Mouse (Mus musculus): ENCODE data around the gene Brpf1. TPM values are rescaled to one million over a fixed set of nuclear protein-coding genes. Genes with fewer than 3 reads are reported as not detected.
A peak's percentile ranks its signal among the peaks of the same experiment; 100 is the strongest.

The Brpf1 gene
- polyA plus RNA-seq, 1 experiment from 2014 or later = 17.7 TPM

DNA sequence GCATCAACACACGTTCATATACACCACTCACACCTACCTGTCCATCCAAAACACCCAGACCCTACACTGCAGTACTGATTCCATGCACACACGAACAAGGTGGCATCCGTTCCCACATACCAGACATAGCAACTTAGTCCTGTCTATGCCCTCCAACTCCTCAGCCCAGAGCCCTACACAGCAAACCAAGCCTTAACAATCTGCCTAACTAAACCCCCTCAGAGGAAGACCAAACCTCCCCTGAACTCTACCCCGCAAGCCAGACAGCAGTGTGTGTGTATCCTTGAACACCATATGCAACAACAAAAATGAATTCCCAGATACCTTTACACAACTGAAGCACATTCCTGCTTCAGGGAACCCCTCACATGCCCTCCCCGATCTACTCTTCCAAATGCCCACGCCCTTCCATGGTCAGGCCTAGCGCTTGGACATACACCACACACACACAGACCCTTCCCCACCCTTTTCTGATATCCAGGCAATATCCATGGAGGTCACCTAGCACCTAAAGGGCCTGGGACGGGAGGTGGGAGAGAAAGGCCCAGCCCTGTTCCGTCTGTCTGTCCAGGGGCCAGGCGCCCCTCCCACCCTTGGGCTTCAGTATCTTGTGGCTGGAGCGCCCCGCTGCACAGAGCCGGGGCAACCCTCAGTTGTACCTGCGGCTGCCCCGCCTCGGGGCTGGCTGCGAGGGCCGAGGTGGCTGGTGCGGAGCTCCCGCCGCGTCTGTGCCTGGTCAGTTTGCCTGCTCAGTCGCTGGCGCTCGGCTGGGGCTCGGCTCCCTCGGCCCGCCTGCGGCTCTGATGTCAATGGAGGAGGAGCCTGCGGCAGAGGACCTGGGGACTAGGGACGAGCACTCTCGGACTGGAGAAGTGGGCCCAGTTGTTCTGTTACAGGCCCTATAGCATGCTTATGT, 36.5 kb downstream of the Brpf1 start, which contains the start of gene Camk1:
Gene Camk1 (minus strand): TSS at position 808 of the 916 bp plus-strand sequence.
- H3K27ac ChIP-seq = peak within 1 kb of the TSS; percentile 91
- 11% methylated on average over 32 of the region's 32 CpGs for WGBS

DNA sequence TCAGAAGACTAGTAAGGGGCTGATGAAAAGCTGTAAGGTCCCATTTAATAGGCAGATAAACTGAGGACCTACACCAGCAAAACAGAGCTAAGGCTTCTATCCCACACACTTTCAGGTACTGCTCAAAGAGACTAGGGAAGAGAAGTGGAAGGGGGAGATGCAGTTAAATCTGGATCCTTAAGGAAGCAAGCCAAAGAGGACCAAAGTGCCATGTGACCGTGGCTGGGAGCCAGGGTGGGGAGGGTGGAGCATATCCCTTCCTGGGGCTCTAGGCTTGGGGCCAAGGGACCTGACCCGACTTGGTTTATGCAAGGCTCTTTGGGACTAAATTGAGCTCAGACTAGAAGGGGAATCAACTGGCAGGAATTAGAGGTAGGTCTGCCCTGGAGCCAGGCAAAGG, 37.4 kb downstream of the Brpf1 start:
- Histone ChIP-seq H3K4me3 (peak overlapping the region; percentile 74; the same call in 1 of the 2 replicates), H3K9me3 (no peaks in the 10 kb centered on the region), H3K4me1 (peaks cover 33% of the 10 kb centered on the region), H3K27me3 (ENCODE audit: insufficient read depth, poor library complexity, severe bottlenecking) (no peaks in the 10 kb centered on the region), H3K36me3 (peaks cover 16% of the 10 kb centered on the region), H3K27ac (peak overlapping the region; percentile 91; the same call in 1 of the 2 replicates)
- DNase-seq (ENCODE audit: low spot score) = no peak
- 62% methylated on average over 2 of the region's 2 CpGs for WGBS

More for the DNA sequence above, 36.5 kb downstream of the Brpf1 start, which contains the start of gene Camk1:
- H3K4me1 ChIP-seq = peaks cover 33% of the 10 kb centered on the region
- peak within 1 kb of the TSS; percentile 74 for H3K4me3 ChIP-seq
- no peaks in the 10 kb centered on the region for H3K27me3 ChIP-seq (ENCODE audit: insufficient read depth, poor library complexity, severe bottlenecking)
- peaks cover 25% of the 10 kb centered on the region for H3K36me3 ChIP-seq
- peak; percentile 87 for DNase-seq (ENCODE audit: low spot score)
- no peaks in the 10 kb centered on the region for H3K9me3 ChIP-seq

DNA sequence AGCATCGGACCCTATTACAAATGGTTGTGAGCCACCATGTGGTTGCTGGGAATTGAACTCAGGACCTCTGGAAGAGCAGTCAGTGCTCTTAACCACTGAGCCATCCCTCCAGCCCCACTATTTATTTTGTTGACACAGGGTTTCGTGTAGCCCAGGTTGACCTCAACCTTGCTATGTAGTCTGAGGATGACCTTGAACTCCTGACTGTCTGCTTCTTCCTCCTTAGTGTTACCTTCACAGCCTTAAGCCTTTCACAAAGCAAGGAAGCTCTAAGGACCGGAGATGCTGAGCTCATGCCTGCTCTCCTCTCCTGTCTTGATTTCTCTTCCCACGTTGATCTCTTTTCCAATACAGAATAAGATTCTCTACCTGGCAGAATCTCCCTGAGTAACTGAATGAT, 40.0 kb downstream of the Brpf1 start:
- 76% methylated on average over 4 of the region's 4 CpGs for WGBS
- no peak for DNase-seq (ENCODE audit: low spot score)
- Histone ChIP-seq H3K36me3 (no peaks in the 10 kb centered on the region), H3K27me3 (ENCODE audit: insufficient read depth, poor library complexity, severe bottlenecking) (no peaks in the 10 kb centered on the region), H3K4me1 (peaks cover 28% of the 10 kb centered on the region), H3K27ac (no peak overlapping the region), H3K9me3 (no peaks in the 10 kb centered on the region), H3K4me3 (no peak overlapping the region)

DNA sequence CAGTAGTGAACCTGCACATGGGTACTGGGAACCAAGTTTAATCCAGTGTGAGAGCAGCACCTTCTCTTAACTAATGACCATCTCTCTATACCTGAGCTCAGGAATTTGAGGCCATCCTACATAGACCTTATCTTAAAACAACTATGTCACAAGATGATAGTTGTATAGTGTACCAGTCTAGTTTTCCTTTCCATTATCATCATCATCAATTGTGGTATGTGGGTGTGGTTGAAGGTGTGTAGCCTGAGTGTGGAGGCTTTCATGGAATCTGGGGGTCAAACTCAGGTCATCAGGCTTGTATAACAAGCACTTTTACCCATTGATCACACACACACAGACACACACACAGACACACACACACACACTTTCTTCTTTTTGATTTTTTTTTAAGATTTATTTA, 43.6 kb downstream of the Brpf1 start:
- no peak for DNase-seq (ENCODE audit: low spot score)
- Histone ChIP-seq H3K4me1 (no peaks in the 10 kb centered on the region), H3K27ac (no peak overlapping the region)

DNA sequence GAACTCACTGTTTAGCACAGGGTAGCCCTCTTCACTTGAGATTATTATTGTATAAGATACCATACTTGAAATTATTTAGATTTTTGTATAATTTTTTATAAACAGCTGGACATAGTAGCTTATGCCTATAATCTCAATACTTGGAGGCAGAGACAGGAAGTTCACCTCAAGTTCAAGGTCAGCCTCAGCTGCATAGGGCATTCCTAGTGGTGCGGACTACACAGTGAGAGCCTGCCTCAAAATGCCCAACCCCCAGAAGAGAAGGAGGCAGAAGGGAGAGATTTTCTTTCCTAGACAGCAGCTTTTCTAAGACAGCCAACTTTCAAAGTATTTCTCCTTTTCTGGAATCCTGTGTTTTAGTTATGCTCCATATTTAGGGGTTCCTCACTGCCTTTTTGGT, 44.2 kb downstream of the Brpf1 start:
- Histone ChIP-seq H3K27me3 (ENCODE audit: insufficient read depth, poor library complexity, severe bottlenecking) (no peaks in the 10 kb centered on the region), H3K9me3 (no peaks in the 10 kb centered on the region), H3K36me3 (no peaks in the 10 kb centered on the region), H3K27ac (no peak overlapping the region; the same call in 1 of the 2 replicates), H3K4me3 (no peak overlapping the region), H3K4me1 (no peaks in the 10 kb centered on the region)
- no peak for DNase-seq (ENCODE audit: low spot score)
- WGBS = 76% methylated on average over 1 of the region's 1 CpGs

More for the DNA sequence above, 43.6 kb downstream of the Brpf1 start:
- Histone ChIP-seq H3K9me3 (no peaks in the 10 kb centered on the region), H3K27me3 (ENCODE audit: insufficient read depth, poor library complexity, severe bottlenecking) (no peaks in the 10 kb centered on the region), H3K36me3 (no peaks in the 10 kb centered on the region), H3K4me3 (no peak overlapping the region)

DNA sequence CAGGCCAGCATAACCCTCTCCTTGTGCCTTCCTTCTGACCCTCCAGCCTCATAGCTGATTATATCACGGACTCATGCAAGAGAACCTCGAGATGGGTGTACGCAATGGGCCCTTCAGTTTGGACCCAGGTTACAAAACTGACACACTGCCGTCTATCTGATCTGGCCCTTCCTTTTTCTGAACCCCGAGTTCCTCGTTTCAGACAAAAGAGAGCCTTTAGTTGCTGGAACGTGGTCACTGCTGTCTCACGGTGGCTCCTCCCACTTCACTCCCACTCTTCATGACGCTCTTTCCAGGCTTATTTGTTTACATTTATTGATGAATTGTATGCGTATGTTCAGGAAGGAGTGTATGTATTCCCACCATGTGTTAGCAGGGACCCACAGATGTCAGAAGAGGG, 44.7 kb downstream of the Brpf1 start:
- Histone ChIP-seq H3K9me3 (no peaks in the 10 kb centered on the region), H3K27ac (no peak overlapping the region), H3K4me1 (no peaks in the 10 kb centered on the region), H3K4me3 (no peak overlapping the region), H3K27me3 (ENCODE audit: insufficient read depth, poor library complexity, severe bottlenecking) (no peaks in the 10 kb centered on the region), H3K36me3 (no peaks in the 10 kb centered on the region)
- DNase-seq (ENCODE audit: low spot score) = no peak
- WGBS = 63% methylated on average over 10 of the region's 10 CpGs

DNA sequence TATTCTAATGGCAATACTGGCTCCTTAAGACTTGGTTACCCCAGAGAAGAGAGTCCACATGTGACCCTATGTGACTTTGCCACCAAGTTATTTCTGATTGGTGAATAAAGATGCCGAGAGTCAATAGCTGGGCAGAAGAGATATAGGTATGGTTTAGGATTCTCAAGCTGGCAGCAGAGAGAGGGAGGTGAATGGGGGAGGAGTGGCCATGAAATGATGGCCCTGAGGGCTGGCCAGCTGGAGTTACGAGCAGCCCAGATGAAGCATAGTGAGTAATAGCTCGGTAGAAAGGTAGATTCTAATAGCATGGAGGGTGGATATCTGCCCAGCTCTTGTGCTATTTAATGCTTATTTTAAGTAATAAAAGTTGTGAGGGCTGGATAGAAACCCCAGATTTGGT, 45.9 kb downstream of the Brpf1 start:
- no peaks in the 10 kb centered on the region for H3K36me3 ChIP-seq
- no peak overlapping the region for H3K4me3 ChIP-seq
- no peaks in the 10 kb centered on the region for H3K4me1 ChIP-seq
- no peak overlapping the region for H3K27ac ChIP-seq
- no peaks in the 10 kb centered on the region for H3K27me3 ChIP-seq (ENCODE audit: insufficient read depth, poor library complexity, severe bottlenecking)
- no peak for DNase-seq (ENCODE audit: low spot score)
- 69% methylated on average over 3 of the region's 3 CpGs for WGBS
- no peaks in the 10 kb centered on the region for H3K9me3 ChIP-seq

DNA sequence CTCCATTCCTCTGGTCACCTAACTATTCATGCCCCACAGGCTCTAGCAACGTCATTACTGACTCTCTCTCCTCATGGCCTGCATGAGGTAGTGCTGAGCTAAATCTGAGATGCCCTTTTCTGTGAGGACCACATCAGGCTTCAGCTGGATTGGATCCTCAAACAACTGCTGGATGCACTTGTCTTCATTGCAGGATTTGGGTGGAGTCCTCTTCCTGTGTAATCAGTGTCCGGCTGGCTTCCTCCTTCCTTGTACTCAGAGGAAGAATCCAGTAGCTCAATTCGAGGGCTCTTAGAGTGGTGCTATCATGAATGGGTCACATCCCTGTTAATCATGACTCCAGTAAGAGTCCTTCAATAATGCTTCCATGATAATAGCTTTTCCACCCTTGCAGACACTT, 46.8 kb downstream of the Brpf1 start:
- no peak overlapping the region for H3K27ac ChIP-seq
- H3K9me3 ChIP-seq = no peaks in the 10 kb centered on the region
- DNase-seq (ENCODE audit: low spot score) = no peak
- H3K36me3 ChIP-seq = no peaks in the 10 kb centered on the region
- H3K27me3 ChIP-seq (ENCODE audit: insufficient read depth, poor library complexity, severe bottlenecking) = no peaks in the 10 kb centered on the region
- no peak overlapping the region for H3K4me3 ChIP-seq
- H3K4me1 ChIP-seq = no peaks in the 10 kb centered on the region
- 58% methylated on average over 3 of the region's 3 CpGs for WGBS

DNA sequence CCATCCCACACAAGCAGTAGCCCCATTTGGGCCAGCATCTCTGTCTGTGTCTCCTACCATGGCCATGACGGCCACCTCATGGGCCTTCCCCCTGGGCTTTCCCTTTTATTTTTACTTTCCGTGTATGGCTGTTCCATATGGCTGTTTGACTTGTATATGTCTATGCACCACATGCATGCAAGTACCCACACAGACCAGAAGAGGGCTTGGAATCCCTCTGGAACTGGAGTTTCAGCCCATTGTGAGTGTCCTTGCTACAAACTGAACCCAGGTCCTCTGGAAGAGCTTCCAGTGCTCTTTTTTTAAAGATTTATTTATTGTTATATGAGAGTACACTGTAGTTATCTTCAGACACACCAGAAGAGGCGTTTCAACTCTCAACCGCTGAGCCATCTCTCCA, 54.5 kb downstream of the Brpf1 start:
- H3K36me3 ChIP-seq = peaks cover 4% of the 10 kb centered on the region; the same call in 1 of the 2 replicates
- DNase-seq (ENCODE audit: low spot score) = no peak
- no peak overlapping the region for H3K4me3 ChIP-seq
- H3K9me3 ChIP-seq = no peaks in the 10 kb centered on the region
- WGBS = 76% methylated on average over 4 of the region's 4 CpGs
- H3K27me3 ChIP-seq (ENCODE audit: insufficient read depth, poor library complexity, severe bottlenecking) = no peaks in the 10 kb centered on the region
- no peak overlapping the region for H3K27ac ChIP-seq
- no peaks in the 10 kb centered on the region for H3K4me1 ChIP-seq

DNA sequence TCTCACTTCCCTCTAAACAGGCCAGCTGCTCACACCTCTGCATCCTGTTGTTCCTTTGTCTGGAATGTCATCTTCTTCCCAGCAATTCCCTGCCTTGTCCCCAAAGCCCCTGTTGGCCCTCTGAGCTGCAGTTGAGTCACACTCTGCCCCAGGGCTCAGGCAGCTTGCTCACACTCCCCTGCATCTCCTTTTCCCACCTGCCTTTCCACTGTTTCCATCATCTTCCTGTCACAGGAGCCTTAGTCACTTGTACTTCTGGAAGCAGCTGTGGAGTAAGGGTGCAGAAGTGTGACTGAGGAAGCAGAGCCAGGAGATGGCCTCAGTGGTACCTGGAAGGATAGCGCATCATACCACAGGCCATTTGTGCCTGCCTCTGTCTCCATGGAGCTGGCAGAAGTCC, 55.3 kb downstream of the Brpf1 start:
- H3K4me1 ChIP-seq = no peaks in the 10 kb centered on the region
- H3K27ac ChIP-seq = no peak overlapping the region
- DNase-seq (ENCODE audit: low spot score) = no peak
- peaks cover 12% of the 10 kb centered on the region for H3K36me3 ChIP-seq
- H3K27me3 ChIP-seq (ENCODE audit: insufficient read depth, poor library complexity, severe bottlenecking) = no peaks in the 10 kb centered on the region
- H3K4me3 ChIP-seq = no peak overlapping the region
- H3K9me3 ChIP-seq = no peaks in the 10 kb centered on the region
- WGBS = 97% methylated on average over 1 of the region's 1 CpGs

DNA sequence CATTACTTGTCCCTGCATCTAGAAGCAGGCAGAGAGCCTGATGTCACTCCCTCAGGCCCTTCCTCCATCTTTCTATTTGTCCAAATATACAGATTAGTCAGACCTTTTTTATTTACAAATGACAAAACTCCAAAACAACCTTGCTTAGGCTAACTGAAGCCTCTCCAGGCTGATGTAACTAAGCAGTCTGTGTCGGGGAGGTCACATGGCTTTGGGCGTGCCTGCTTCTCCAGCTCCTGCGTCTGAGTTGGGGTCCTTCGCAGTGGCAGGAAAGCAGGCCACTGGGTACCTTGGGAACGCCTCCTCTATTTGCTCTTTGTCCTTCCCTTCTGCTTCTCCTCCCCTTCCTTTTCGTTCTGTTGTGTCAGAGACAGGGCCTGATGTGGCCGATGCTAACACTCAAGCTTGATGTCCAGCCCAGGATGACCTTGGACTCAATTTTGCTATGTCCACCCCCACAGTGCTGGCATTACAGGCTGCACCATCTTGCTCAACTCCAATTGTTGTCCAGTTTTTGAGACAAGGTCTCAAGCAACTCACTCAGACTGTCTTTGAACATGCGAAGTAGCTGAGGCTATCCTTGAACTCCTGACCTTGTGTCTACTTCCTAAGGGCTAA, 57.7 kb downstream of the Brpf1 start:
- 70% methylated on average over 8 of the region's 8 CpGs for WGBS
- Histone ChIP-seq H3K36me3 (peaks cover 29% of the 10 kb centered on the region), H3K4me1 (no peaks in the 10 kb centered on the region), H3K27me3 (ENCODE audit: insufficient read depth, poor library complexity, severe bottlenecking) (no peaks in the 10 kb centered on the region), H3K9me3 (no peaks in the 10 kb centered on the region), H3K4me3 (no peak overlapping the region), H3K27ac (no peak overlapping the region)
- no peak for DNase-seq (ENCODE audit: low spot score)

DNA sequence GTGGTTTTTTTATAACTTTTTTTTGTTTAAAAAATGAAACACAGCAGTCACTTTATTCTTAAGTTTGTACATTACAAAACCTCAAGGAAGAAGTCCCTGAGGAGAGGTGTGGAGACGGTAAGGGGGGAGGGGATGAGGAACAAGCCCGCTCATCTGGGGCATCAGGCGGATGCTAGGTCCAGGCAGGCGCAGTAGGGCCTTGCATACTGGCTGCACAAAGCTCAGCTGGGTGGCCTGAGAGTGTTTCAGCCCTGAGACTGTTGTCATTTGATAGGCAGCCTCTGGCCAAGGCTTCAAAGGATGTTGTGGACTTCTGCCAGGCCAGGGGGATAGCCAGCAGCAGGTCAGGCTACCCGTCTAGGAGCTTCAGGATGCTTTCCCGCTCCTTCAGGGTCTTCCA, 59.7 kb downstream of the Brpf1 start:
- Histone ChIP-seq H3K36me3 (peaks cover 49% of the 10 kb centered on the region), H3K27ac (no peak overlapping the region), H3K4me1 (no peaks in the 10 kb centered on the region), H3K4me3 (no peak overlapping the region), H3K9me3 (no peaks in the 10 kb centered on the region), H3K27me3 (ENCODE audit: insufficient read depth, poor library complexity, severe bottlenecking) (no peaks in the 10 kb centered on the region)
- 91% methylated on average over 6 of the region's 6 CpGs for WGBS
- DNase-seq (ENCODE audit: low spot score) = no peak

DNA sequence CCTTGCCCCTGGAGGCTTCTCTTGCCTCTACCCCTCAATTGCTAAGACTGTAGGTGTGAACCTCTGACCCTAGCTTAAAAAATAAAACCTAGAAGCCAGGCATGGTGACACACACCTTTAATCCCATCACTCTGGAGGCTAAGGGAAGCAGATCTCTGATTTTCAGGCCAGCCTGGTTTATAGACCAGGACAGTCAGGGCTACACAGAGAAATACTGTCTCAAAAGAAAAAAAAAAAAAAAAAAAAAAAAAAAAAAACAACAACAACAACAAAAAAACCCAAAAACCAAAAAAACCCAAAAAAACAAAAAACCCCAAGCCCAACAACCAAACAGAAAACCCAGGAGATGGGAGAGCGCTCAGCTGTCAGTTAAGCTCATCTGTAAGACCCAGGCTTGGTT, 60.6 kb downstream of the Brpf1 start:
- no peaks in the 10 kb centered on the region for H3K4me1 ChIP-seq
- 88% methylated on average over 1 of the region's 1 CpGs for WGBS
- H3K4me3 ChIP-seq = no peak overlapping the region
- H3K36me3 ChIP-seq = peaks cover 58% of the 10 kb centered on the region
- DNase-seq (ENCODE audit: low spot score) = no peak
- no peaks in the 10 kb centered on the region for H3K27me3 ChIP-seq (ENCODE audit: insufficient read depth, poor library complexity, severe bottlenecking)
- H3K9me3 ChIP-seq = no peaks in the 10 kb centered on the region
- no peak overlapping the region for H3K27ac ChIP-seq

Data from heart, embryonic 10.5 days (tissue).